In the genomic region with DNA sequence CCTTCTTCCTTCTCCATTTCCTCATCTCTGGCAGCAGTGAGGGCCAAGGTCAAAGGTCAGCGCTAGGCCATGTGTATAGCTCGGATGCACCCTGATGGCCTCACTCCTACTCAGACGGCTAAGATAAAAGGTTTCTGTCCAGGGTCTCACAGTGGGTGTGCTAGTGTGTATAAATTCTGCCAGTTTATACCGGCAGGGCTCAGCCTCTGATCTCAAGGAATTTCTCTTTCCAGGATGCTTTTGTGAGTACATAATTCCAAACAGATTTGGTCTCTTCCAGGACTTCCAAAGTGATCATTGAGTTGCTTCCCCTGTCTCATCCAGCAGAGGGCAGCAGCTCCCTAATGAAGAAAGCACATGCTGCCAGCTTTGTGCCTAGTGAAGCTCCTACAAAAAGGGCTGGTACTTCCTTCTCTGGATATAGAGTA, we compare ENCODE assay signal across 7 mouse cellular contexts. TPM values are rescaled to one million over a fixed set of nuclear protein-coding genes. Genes with fewer than 3 reads are reported as not detected.
DNase-seq lines count a peak whose midpoint lies in the region; ATAC-seq lines count a peak whose summit lies in the region.

No protein-coding gene starts in this region.

- 35% methylated on average over 4 of the region's 4 CpGs for WGBS in hindbrain, embryonic 15.5 days

- H3K9me3 ChIP-seq in hindbrain, embryonic 15.5 days: no peaks in the 10 kb centered on the region

- no peak overlapping the region for H3K4me3 ChIP-seq in hindbrain, embryonic 15.5 days

- 0 out of 2 replicates have a peak, but pooled peaks have one; percentile 12 for ATAC-seq in hindbrain, embryonic 15.5 days (ENCODE audit: low FRiP score, low read depth)
- ATAC-seq in megakaryocyte progenitor cell, adult 5-6 weeks (replicated peaks; ENCODE audit: poor library complexity): peak; percentile 78

- H3K4me2 ChIP-seq in hindbrain, embryonic 15.5 days: no peak overlapping the region

- peaks cover 9% of the 10 kb centered on the region; the same call in 1 of the 2 replicates for H3K36me3 ChIP-seq in hindbrain, embryonic 15.5 days

- no peak overlapping the region for H3K27ac ChIP-seq in hindbrain, embryonic 15.5 days (replicated peaks)

- H3K27me3 ChIP-seq in hindbrain, embryonic 15.5 days: no peaks in the 10 kb centered on the region

- DNase-seq in T-cell, adult 2 months (ENCODE audit: low spot score): peak; percentile 42
- peak; percentile 80 for DNase-seq in cerebellum, adult 8-10 months
- DNase-seq in forelimb bud, embryonic 11.5 days (ENCODE audit: low read depth, low spot score): peak; percentile 91
- DNase-seq in layer of hippocampus, postnatal 36 days: peak; percentile 80
- DNase-seq in spleen, adult 18-20 months: peak; percentile 24 to 59

- H3K9ac ChIP-seq in hindbrain, embryonic 15.5 days: no peak overlapping the region

- H3K4me1 ChIP-seq in hindbrain, embryonic 15.5 days (replicated peaks): peaks cover 46% of the 10 kb centered on the region

RNA-seq across cellular contexts. Expression of a gene that starts 5.3 kb away (rescaled TPM):
- 89.8 and 92.6 TPM in 2 replicates for polyA plus RNA-seq in hindbrain, embryonic 15.5 days (2015; fragmentation: Nextera tagmentation; extraction: Ambion mirVana)
- 10 to 100 TPM; 62.9 to 64.2 TPM for total RNA-seq in layer of hippocampus, postnatal 36 days (2021)
- total RNA-seq in megakaryocyte progenitor cell, adult 5-6 weeks (2015): 32.5 and 37.0 TPM in 2 replicates
- total RNA-seq in megakaryocyte progenitor cell, adult 5-6 weeks (2017): 33.2 and 33.8 TPM in 2 replicates

RNA-seq across cellular contexts. Expression of a gene that starts 5.5 kb away (rescaled TPM):
- polyA plus RNA-seq in hindbrain, embryonic 15.5 days (2015; fragmentation: Nextera tagmentation; extraction: Ambion mirVana): 30.0 and 33.6 TPM in 2 replicates
- total RNA-seq in layer of hippocampus, postnatal 36 days (2021): 10 to 100 TPM; 45.5 to 51.6 TPM
- total RNA-seq in megakaryocyte progenitor cell, adult 5-6 weeks (2015): 12.4 and 16.8 TPM in 2 replicates
- 10.6 and 13.0 TPM in 2 replicates for total RNA-seq in megakaryocyte progenitor cell, adult 5-6 weeks (2017)
